ENCODE assay signal across 11 mouse cellular contexts in the genomic region with DNA sequence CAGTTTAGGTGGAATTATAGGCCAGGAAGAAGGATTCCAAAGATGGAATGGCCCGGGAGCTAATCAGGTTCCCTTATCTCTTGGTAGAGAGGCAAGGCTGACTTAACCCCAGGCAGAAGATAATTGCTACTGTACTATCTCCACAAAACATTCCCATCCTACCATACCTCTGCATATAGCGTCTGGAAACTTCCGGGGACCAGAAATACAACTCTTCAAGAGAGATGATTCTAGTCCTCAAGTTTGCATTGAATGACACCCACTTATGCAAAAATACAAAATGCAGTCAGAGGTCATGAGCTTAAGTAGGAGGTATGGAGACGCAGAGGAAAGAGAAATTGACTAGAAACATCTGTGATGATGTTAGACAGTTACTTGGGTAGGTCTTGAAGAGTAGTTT. TPM values are rescaled to one million over a fixed set of nuclear protein-coding genes. Genes with fewer than 3 reads are reported as not detected.
A peak's percentile ranks its signal among the peaks of the same experiment; 100 is the strongest.
DNase-seq lines count a peak whose midpoint lies in the region; ATAC-seq lines count a peak whose summit lies in the region.
"Had no signal": no experiment of that assay in that cellular context is flagged by ENCODE, and none has a peak within 500 bp of the region (broad histone marks: within the 10 kb centered on the region; RNA-seq: fewer than 3 reads in every experiment).

No protein-coding gene starts in this region.

- DNase-seq in forebrain, embryonic 10.5 days (ENCODE audit: extremely low spot score, low spot score) = no peak
- no peak for DNase-seq in lung, postnatal 14 days
- no peak for DNase-seq in left cerebral cortex, adult 18-20 months (ENCODE audit: low spot score in 2 of 2)
- DNase-seq in layer of hippocampus, adult 18-20 months (ENCODE audit: low spot score in 2 of 2) = no peak
- DNase-seq: cerebellum, adult 9-11 months; layer of hippocampus, adult 9-11 months; right cerebral cortex, postnatal 4 days had no signal

- H3K36me3 ChIP-seq in forebrain, embryonic 10.5 days (replicated peaks) = peaks cover 28% of the 10 kb centered on the region
- no peaks in the 10 kb centered on the region for H3K36me3 ChIP-seq in forebrain, embryonic 16.5 days (ENCODE audit: control insufficient read depth, insufficient read depth)
- peaks cover 6% of the 10 kb centered on the region; the same call in 1 of the 2 replicates for H3K36me3 ChIP-seq in lung, embryonic 16.5 days (ENCODE audit: control insufficient read depth, insufficient read depth, low read length)
- H3K36me3 ChIP-seq in limb, embryonic 15.5 days = peaks cover 17% of the 10 kb centered on the region
- peaks cover 1% of the 10 kb centered on the region for H3K36me3 ChIP-seq in neural tube, embryonic 15.5 days

- H3K4me2 ChIP-seq in forebrain, embryonic 16.5 days (ENCODE audit: low read length) = no peak overlapping the region
- peak overlapping the region; percentile 84 for H3K4me2 ChIP-seq in lung, embryonic 16.5 days (ENCODE audit: low read depth, low read length)
- peak overlapping the region; percentile 64; the same call in 1 of the 2 replicates for H3K4me2 ChIP-seq in limb, embryonic 15.5 days
- H3K4me2 ChIP-seq in neural tube, embryonic 15.5 days = peak overlapping the region; percentile 84

- no peak overlapping the region for H3K27ac ChIP-seq in forebrain, embryonic 10.5 days
- no peak overlapping the region for H3K27ac ChIP-seq in forebrain, embryonic 16.5 days (ENCODE audit: low read length)
- no peak overlapping the region for H3K27ac ChIP-seq in lung, embryonic 16.5 days (ENCODE audit: low read length)
- H3K27ac ChIP-seq in limb, embryonic 15.5 days = no peak overlapping the region
- no peak overlapping the region for H3K27ac ChIP-seq in neural tube, embryonic 15.5 days (replicated peaks)

- peaks cover 46% of the 10 kb centered on the region for H3K4me1 ChIP-seq in forebrain, embryonic 10.5 days
- H3K4me1 ChIP-seq in forebrain, embryonic 16.5 days (replicated peaks; ENCODE audit: control insufficient read depth, insufficient read depth, low read length) = peaks cover 27% of the 10 kb centered on the region
- H3K4me1 ChIP-seq in lung, embryonic 16.5 days (replicated peaks; ENCODE audit: control insufficient read depth, insufficient read depth, low read length) = peaks cover 22% of the 10 kb centered on the region
- peaks cover 27% of the 10 kb centered on the region for H3K4me1 ChIP-seq in limb, embryonic 15.5 days
- peaks cover 37% of the 10 kb centered on the region for H3K4me1 ChIP-seq in neural tube, embryonic 15.5 days

- no peaks in the 10 kb centered on the region for H3K27me3 ChIP-seq in forebrain, embryonic 10.5 days (ENCODE audit: poor library complexity, severe bottlenecking)
- no peaks in the 10 kb centered on the region for H3K27me3 ChIP-seq in forebrain, embryonic 16.5 days (replicated peaks; ENCODE audit: control insufficient read depth, insufficient read depth, low read length)
- no peaks in the 10 kb centered on the region for H3K27me3 ChIP-seq in lung, embryonic 16.5 days (ENCODE audit: control insufficient read depth, insufficient read depth, low read depth, low read length)
- no peaks in the 10 kb centered on the region for H3K27me3 ChIP-seq in limb, embryonic 15.5 days
- H3K27me3 ChIP-seq in neural tube, embryonic 15.5 days (replicated peaks) = no peaks in the 10 kb centered on the region

- WGBS in forebrain, embryonic 10.5 days = 91% methylated on average over 4 of the region's 4 CpGs
- 97% methylated on average over 4 of the region's 4 CpGs for WGBS in forebrain, embryonic 16.5 days
- WGBS in lung, embryonic 16.5 days = 78% methylated on average over 4 of the region's 4 CpGs
- WGBS in limb, embryonic 15.5 days = 87% methylated on average over 4 of the region's 4 CpGs
- WGBS in neural tube, embryonic 15.5 days = 97% methylated on average over 4 of the region's 4 CpGs

- ATAC-seq in forebrain, embryonic 16.5 days = no peak
- no peak for ATAC-seq in lung, embryonic 16.5 days (ENCODE audit: low read depth)
- ATAC-seq in limb, embryonic 15.5 days (ENCODE audit: insufficient number of reproducible peaks, low FRiP score, low TSS enrichment, low read depth) = no peak
- ATAC-seq in neural tube, embryonic 15.5 days (ENCODE audit: low FRiP score) = no peak

- no peak overlapping the region for H3K9ac ChIP-seq in forebrain, embryonic 16.5 days (replicated peaks; ENCODE audit: low read depth, low read length)
- H3K9ac ChIP-seq in lung, embryonic 16.5 days (ENCODE audit: low read length) = no peak overlapping the region
- H3K9ac ChIP-seq in limb, embryonic 15.5 days = no peak overlapping the region
- no peak overlapping the region for H3K9ac ChIP-seq in neural tube, embryonic 15.5 days (replicated peaks)

- H3K9me3 ChIP-seq in forebrain, embryonic 10.5 days = no peaks in the 10 kb centered on the region
- H3K9me3 ChIP-seq in forebrain, embryonic 16.5 days (ENCODE audit: control insufficient read depth, low read length) = no peaks in the 10 kb centered on the region
- no peaks in the 10 kb centered on the region for H3K9me3 ChIP-seq in lung, embryonic 16.5 days (ENCODE audit: control insufficient read depth, low read length)
- no peaks in the 10 kb centered on the region for H3K9me3 ChIP-seq in limb, embryonic 15.5 days
- H3K9me3 ChIP-seq in neural tube, embryonic 15.5 days (replicated peaks) = no peaks in the 10 kb centered on the region

- peak overlapping the region; percentile 86 for H3K4me3 ChIP-seq in forebrain, embryonic 10.5 days
- no peak overlapping the region for H3K4me3 ChIP-seq in forebrain, embryonic 16.5 days (replicated peaks; ENCODE audit: low read length)
- no peak overlapping the region; the same call in 1 of the 2 replicates for H3K4me3 ChIP-seq in lung, embryonic 16.5 days (ENCODE audit: low read length)
- peak overlapping the region; percentile 69; the same call in 1 of the 2 replicates for H3K4me3 ChIP-seq in limb, embryonic 15.5 days
- 0 out of 2 replicates have a peak overlapping the region, but pooled peaks have one; percentile 67 for H3K4me3 ChIP-seq in neural tube, embryonic 15.5 days (replicated peaks)

RNA-seq across cellular contexts. Expression of a gene that starts 1.5 kb away (rescaled TPM):
- 166 and 168 TPM in 2 replicates for polyA plus RNA-seq in forebrain, embryonic 10.5 days (2016; fragmentation: Nextera tagmentation; extraction: Ambion mirVana)
- 81.1 and 84.3 TPM in 2 replicates for polyA plus RNA-seq in forebrain, embryonic 16.5 days (2015; fragmentation: Nextera tagmentation; extraction: Ambion mirVana)
- 139 and 141 TPM in 2 replicates for polyA plus RNA-seq in lung, embryonic 16.5 days (2015; fragmentation: Nextera tagmentation; extraction: Ambion mirVana)
- polyA plus RNA-seq in limb, embryonic 15.5 days (2015; fragmentation: Nextera tagmentation; extraction: Ambion mirVana) = 133 and 134 TPM in 2 replicates
- polyA plus RNA-seq in neural tube, embryonic 15.5 days (2015; fragmentation: Nextera tagmentation; extraction: Ambion mirVana) = 73.7 and 100 TPM in 2 replicates
- 10 to 100 TPM; 28.7 to 33.7 TPM for total RNA-seq in left cerebral cortex, adult 18-20 months (2021)
- 10 to 100 TPM; 29.4 to 30.5 TPM for total RNA-seq in layer of hippocampus, adult 18-20 months (2021)

RNA-seq across cellular contexts. Expression of a gene that starts 1.5 kb away (rescaled TPM):
- polyA plus RNA-seq in forebrain, embryonic 10.5 days (2016; fragmentation: Nextera tagmentation; extraction: Ambion mirVana) = 136 and 140 TPM in 2 replicates
- polyA plus RNA-seq in forebrain, embryonic 16.5 days (2015; fragmentation: Nextera tagmentation; extraction: Ambion mirVana) = 101 and 109 TPM in 2 replicates
- 123 TPM in 2 replicates for polyA plus RNA-seq in lung, embryonic 16.5 days (2015; fragmentation: Nextera tagmentation; extraction: Ambion mirVana)
- polyA plus RNA-seq in limb, embryonic 15.5 days (2015; fragmentation: Nextera tagmentation; extraction: Ambion mirVana) = 115 and 128 TPM in 2 replicates
- 70.4 and 80.0 TPM in 2 replicates for polyA plus RNA-seq in neural tube, embryonic 15.5 days (2015; fragmentation: Nextera tagmentation; extraction: Ambion mirVana)
- 10 to 100 TPM; 69.6 to 74.9 TPM for total RNA-seq in left cerebral cortex, adult 18-20 months (2021)
- 10 to 100 TPM; 91.8 to 94.8 TPM for total RNA-seq in layer of hippocampus, adult 18-20 months (2021)

RNA-seq across cellular contexts. Expression of a gene that starts 30.1 kb away (rescaled TPM):
- 7.6 and 8.9 TPM in 2 replicates for polyA plus RNA-seq in forebrain, embryonic 10.5 days (2016; fragmentation: Nextera tagmentation; extraction: Ambion mirVana)
- 1.0 and 1.8 TPM in 2 replicates for polyA plus RNA-seq in forebrain, embryonic 16.5 days (2015; fragmentation: Nextera tagmentation; extraction: Ambion mirVana)
- 22.8 and 27.3 TPM in 2 replicates for polyA plus RNA-seq in lung, embryonic 16.5 days (2015; fragmentation: Nextera tagmentation; extraction: Ambion mirVana)
- polyA plus RNA-seq in limb, embryonic 15.5 days (2015; fragmentation: Nextera tagmentation; extraction: Ambion mirVana) = 4.6 and 6.5 TPM in 2 replicates
- polyA plus RNA-seq in neural tube, embryonic 15.5 days (2015; fragmentation: Nextera tagmentation; extraction: Ambion mirVana) = 0.69 and 2.0 TPM in 2 replicates
- 1 to 10 TPM; 2.5 to 2.7 TPM for total RNA-seq in left cerebral cortex, adult 18-20 months (2021)
- under 1 TPM; 0.76 to 0.92 TPM for total RNA-seq in layer of hippocampus, adult 18-20 months (2021)

RNA-seq across cellular contexts. Expression of a gene that starts 58.4 kb away (rescaled TPM):
- 2.1 and 2.6 TPM in 2 replicates for polyA plus RNA-seq in forebrain, embryonic 10.5 days (2016; fragmentation: Nextera tagmentation; extraction: Ambion mirVana)
- polyA plus RNA-seq in forebrain, embryonic 16.5 days (2015; fragmentation: Nextera tagmentation; extraction: Ambion mirVana) = 4.5 and 8.1 TPM in 2 replicates
- 8.6 and 11.2 TPM in 2 replicates for polyA plus RNA-seq in lung, embryonic 16.5 days (2015; fragmentation: Nextera tagmentation; extraction: Ambion mirVana)
- 2.7 and 4.5 TPM in 2 replicates for polyA plus RNA-seq in limb, embryonic 15.5 days (2015; fragmentation: Nextera tagmentation; extraction: Ambion mirVana)
- polyA plus RNA-seq in neural tube, embryonic 15.5 days (2015; fragmentation: Nextera tagmentation; extraction: Ambion mirVana) = 10.7 and 12.1 TPM in 2 replicates
- 1 to 10 TPM; 3.7 to 4.4 TPM for total RNA-seq in left cerebral cortex, adult 18-20 months (2021)
- total RNA-seq in layer of hippocampus, adult 18-20 months (2021) = 1 to 10 TPM; 5.9 to 6.1 TPM

Comparison
In these comparisons a context has a peak if more than half of its experiments do, and no peak if none do; other contexts are left out.
1. H3K4me3 ChIP-seq: peak in forebrain, embryonic 10.5 days (single experiment), limb, embryonic 15.5 days (single experiment) and neural tube, embryonic 15.5 days (single experiment); none in forebrain, embryonic 16.5 days (single experiment) and lung, embryonic 16.5 days (single experiment).